Mouse (Mus musculus): ENCODE results near the gene 5031439G07Rik. TPM values are rescaled to one million over a fixed set of nuclear protein-coding genes. Genes with fewer than 3 reads are reported as not detected.

5031439G07Rik gene
- polyA plus RNA-seq, 1 experiment from 2014 or later, result 10.7 TPM

DNA sequence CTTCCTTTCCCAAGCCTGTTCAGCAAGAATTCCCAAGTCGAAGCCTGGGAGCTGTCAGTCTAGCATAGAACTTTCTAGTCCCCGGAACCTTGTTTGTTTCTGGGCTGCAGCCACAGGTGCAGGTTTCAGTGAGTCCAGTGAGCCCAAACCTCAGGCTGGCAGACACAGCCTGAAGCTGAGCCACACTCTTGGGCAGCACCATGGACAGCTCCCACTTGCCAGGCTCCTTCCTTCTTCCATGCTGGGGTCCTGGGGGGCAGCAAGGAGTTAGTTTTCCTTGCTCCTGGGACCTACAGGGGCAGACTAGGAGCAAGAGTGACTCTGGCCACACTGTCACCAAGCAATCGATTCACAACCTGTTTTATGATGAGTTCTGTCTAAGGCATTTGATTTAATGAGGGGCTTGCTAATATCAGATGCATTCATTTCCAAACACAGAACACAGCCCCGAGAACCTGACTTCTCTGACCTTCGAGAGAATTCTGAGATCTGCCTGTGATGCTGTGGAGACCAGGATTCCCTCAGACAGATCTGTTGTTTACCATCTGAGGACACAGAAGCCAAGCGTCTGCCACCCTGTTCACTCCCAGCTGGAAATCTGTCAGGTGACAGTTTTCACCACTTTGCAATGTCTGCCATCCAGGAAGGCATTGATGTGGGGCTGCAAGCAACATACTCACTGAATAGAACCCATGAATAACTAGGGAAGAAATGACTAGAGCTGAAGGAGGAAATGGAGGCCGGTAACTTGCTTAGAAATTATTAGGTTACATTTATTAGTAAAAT is 22.6 kb downstream of the 5031439G07Rik start:
- no peaks in the 10 kb centered on the region for H3K27me3 ChIP-seq
- H3K27ac ChIP-seq, result no peak overlapping the region
- no peak overlapping the region for H3K4me2 ChIP-seq (replicated peaks)
- H3K9ac ChIP-seq, result no peak overlapping the region
- 65% methylated on average over 7 of the region's 7 CpGs for WGBS
- ATAC-seq (ENCODE audit: insufficient number of reproducible peaks, insufficient read depth, low FRiP score, low TSS enrichment), result no peak
- 0 out of 2 replicates have a peak, but pooled peaks cover 1% of the 10 kb centered on the region for H3K4me1 ChIP-seq
- H3K4me3 ChIP-seq, result no peak overlapping the region
- no peaks in the 10 kb centered on the region for H3K9me3 ChIP-seq
- H3K36me3 ChIP-seq, result no peaks in the 10 kb centered on the region

GRCm38 (mm10) chr15:84964771-84965170 is 23.6 kb downstream of the 5031439G07Rik start:
- Histone ChIP-seq H3K4me2 (replicated peaks) (no peak overlapping the region), H3K9ac (no peak overlapping the region), H3K4me3 (no peak overlapping the region), H3K27ac (no peak overlapping the region), H3K36me3 (no peaks in the 10 kb centered on the region), H3K27me3 (no peaks in the 10 kb centered on the region), H3K4me1 (0 out of 2 replicates have a peak, but pooled peaks cover 4% of the 10 kb centered on the region), H3K9me3 (no peaks in the 10 kb centered on the region)
- 75% methylated on average over 5 of the region's 5 CpGs for WGBS
- no peak for ATAC-seq (ENCODE audit: insufficient number of reproducible peaks, insufficient read depth, low FRiP score, low TSS enrichment)

DNA sequence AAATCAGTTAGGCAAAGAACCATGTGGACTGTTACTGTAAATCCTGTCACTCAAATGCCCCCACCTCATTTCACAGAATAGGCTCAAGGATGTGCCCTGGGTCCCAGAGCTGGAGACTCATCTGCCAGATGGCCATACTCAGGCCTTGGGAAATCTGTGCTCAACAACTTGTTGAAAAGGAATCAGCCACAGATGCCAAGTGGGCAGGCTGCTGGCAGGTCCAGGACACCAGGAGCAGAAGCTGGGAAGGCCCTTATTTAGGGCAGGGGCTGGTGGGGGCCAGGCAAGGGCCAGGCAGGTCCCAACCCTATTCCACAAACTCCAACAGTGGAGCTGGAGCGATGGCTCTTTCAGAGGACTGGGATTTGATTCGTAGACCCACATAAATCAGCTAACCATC is 25.8 kb downstream of the 5031439G07Rik start:
- Histone ChIP-seq H3K27me3 (no peaks in the 10 kb centered on the region), H3K36me3 (no peaks in the 10 kb centered on the region), H3K9me3 (no peaks in the 10 kb centered on the region), H3K4me2 (replicated peaks) (no peak overlapping the region), H3K4me1 (peaks cover 9% of the 10 kb centered on the region; the same call in 1 of the 2 replicates), H3K27ac (no peak overlapping the region), H3K9ac (no peak overlapping the region), H3K4me3 (no peak overlapping the region)
- WGBS, result 85% methylated on average over 2 of the region's 2 CpGs
- no peak for ATAC-seq (ENCODE audit: insufficient number of reproducible peaks, insufficient read depth, low FRiP score, low TSS enrichment)

GRCm38 (mm10) chr15:84960692-84961091 is 27.7 kb downstream of the 5031439G07Rik start:
- H3K4me2 ChIP-seq (replicated peaks), result no peak overlapping the region
- ATAC-seq (ENCODE audit: insufficient number of reproducible peaks, insufficient read depth, low FRiP score, low TSS enrichment), result no peak
- H3K9me3 ChIP-seq, result no peaks in the 10 kb centered on the region
- no peaks in the 10 kb centered on the region for H3K27me3 ChIP-seq
- peaks cover 9% of the 10 kb centered on the region; the same call in 1 of the 2 replicates for H3K4me1 ChIP-seq
- WGBS, result 22% methylated on average over 8 of the region's 8 CpGs
- H3K4me3 ChIP-seq, result no peak overlapping the region
- no peak overlapping the region for H3K9ac ChIP-seq
- H3K36me3 ChIP-seq, result 0 out of 2 replicates have a peak, but pooled peaks cover 3% of the 10 kb centered on the region
- H3K27ac ChIP-seq, result no peak overlapping the region

- Histone ChIP-seq H3K4me2 (replicated peaks) (no peak overlapping the region), H3K4me1 (peaks cover 9% of the 10 kb centered on the region; the same call in 1 of the 2 replicates), H3K27me3 (no peaks in the 10 kb centered on the region), H3K9ac (no peak overlapping the region), H3K4me3 (no peak overlapping the region), H3K36me3 (peaks cover 11% of the 10 kb centered on the region), H3K27ac (no peak overlapping the region), H3K9me3 (no peaks in the 10 kb centered on the region)
- ATAC-seq (ENCODE audit: insufficient number of reproducible peaks, insufficient read depth, low FRiP score, low TSS enrichment), result no peak
- WGBS, result 75% methylated on average over 6 of the region's 6 CpGs
These were observed 28.5 kb downstream of the 5031439G07Rik start for GRCm38 (mm10) chr15:84959891-84960290.

DNA sequence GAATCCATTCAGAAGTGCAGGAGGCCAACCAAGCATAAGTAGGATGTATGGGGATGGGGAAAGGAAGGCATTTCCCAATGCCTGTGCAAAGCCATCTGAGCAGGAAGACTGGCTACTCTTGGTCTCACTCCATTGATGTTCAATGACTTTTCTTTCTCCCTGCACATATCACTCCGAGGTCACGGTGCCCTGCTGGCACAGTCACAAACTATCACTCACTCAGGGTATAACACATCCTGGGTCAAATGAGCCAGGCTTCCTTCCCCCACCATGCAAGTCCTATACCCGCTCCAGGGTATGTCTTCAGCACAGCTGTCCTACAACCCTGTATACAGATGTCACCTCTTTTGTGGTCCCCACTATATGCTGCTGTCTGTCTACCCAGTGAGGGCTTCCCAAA is 30.0 kb downstream of the 5031439G07Rik start:
- Histone ChIP-seq H3K9ac (no peak overlapping the region), H3K27me3 (no peaks in the 10 kb centered on the region), H3K27ac (no peak overlapping the region), H3K9me3 (no peaks in the 10 kb centered on the region), H3K4me1 (peaks cover 9% of the 10 kb centered on the region; the same call in 1 of the 2 replicates), H3K4me2 (replicated peaks) (no peak overlapping the region), H3K4me3 (no peak overlapping the region), H3K36me3 (peaks cover 21% of the 10 kb centered on the region)
- ATAC-seq (ENCODE audit: insufficient number of reproducible peaks, insufficient read depth, low FRiP score, low TSS enrichment), result no peak
- WGBS, result 82% methylated on average over 3 of the region's 3 CpGs

DNA sequence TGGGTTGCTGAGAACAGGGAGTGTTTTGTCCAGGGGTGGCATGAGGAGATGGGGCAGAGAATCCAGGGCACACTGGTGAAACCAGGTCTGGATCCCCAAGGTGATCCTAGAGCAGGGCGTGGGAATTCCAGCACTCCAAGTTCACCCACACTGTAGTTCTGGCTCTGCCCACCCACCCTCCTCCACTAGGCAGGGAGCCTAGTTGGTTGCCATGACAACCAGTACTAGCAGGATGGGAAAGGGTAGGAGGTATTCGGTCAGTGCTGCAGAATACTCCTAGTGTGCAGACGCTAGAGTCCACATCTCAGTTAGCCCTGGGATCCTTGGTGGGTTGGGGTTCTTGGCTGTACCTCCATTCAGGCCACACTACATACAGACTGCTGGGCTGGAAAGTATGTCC is 30.5 kb downstream of the 5031439G07Rik start:
- Histone ChIP-seq H3K4me1 (peaks cover 9% of the 10 kb centered on the region; the same call in 1 of the 2 replicates), H3K36me3 (peaks cover 25% of the 10 kb centered on the region), H3K4me2 (replicated peaks) (no peak overlapping the region), H3K27me3 (no peaks in the 10 kb centered on the region), H3K9ac (no peak overlapping the region), H3K27ac (no peak overlapping the region), H3K4me3 (no peak overlapping the region), H3K9me3 (no peaks in the 10 kb centered on the region)
- no peak for ATAC-seq (ENCODE audit: insufficient number of reproducible peaks, insufficient read depth, low FRiP score, low TSS enrichment)
- 36% methylated on average over 3 of the region's 3 CpGs for WGBS

- Histone ChIP-seq H3K27ac (no peak overlapping the region), H3K9me3 (no peaks in the 10 kb centered on the region), H3K4me2 (replicated peaks) (no peak overlapping the region), H3K27me3 (no peaks in the 10 kb centered on the region), H3K9ac (no peak overlapping the region), H3K4me3 (no peak overlapping the region), H3K36me3 (peaks cover 69% of the 10 kb centered on the region), H3K4me1 (peaks cover 5% of the 10 kb centered on the region; the same call in 1 of the 2 replicates)
- WGBS, result 89% methylated on average over 11 of the region's 11 CpGs
- no peak for ATAC-seq (ENCODE audit: insufficient number of reproducible peaks, insufficient read depth, low FRiP score, low TSS enrichment)
These were observed 35.1 kb downstream of the 5031439G07Rik start for GRCm38 (mm10) chr15:84953259-84953658.

- Histone ChIP-seq H3K4me3 (no peak overlapping the region), H3K27me3 (no peaks in the 10 kb centered on the region), H3K4me1 (no peaks in the 10 kb centered on the region), H3K4me2 (replicated peaks) (no peak overlapping the region), H3K36me3 (peaks cover 69% of the 10 kb centered on the region), H3K9me3 (no peaks in the 10 kb centered on the region), H3K27ac (no peak overlapping the region), H3K9ac (no peak overlapping the region)
- WGBS, result 91% methylated on average over 4 of the region's 4 CpGs
- ATAC-seq (ENCODE audit: insufficient number of reproducible peaks, insufficient read depth, low FRiP score, low TSS enrichment), result no peak
These were observed 38.3 kb downstream of the 5031439G07Rik start for GRCm38 (mm10) chr15:84950053-84950452.

DNA sequence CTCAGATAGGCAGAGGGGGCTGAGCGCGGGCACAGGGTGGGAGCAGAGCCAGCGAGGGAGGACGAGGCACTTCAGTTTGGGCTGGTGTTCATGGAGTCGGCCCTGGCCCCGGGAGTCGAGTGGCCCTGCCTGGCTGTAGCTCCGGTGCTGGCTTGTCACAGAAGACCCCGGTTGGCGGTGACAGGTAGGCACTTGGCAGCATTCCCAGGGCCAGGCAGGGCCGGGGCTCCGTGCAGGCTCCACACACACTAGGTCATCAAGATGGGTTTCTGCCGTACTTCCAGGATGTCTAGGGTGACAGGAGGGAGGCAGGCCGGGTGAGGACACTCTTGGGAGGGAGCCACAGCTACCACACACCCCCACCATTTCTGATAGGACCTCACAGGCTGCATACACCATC is 39.4 kb downstream of the 5031439G07Rik start:
- no peak overlapping the region for H3K4me3 ChIP-seq
- H3K4me1 ChIP-seq, result no peaks in the 10 kb centered on the region
- no peak overlapping the region for H3K27ac ChIP-seq
- H3K36me3 ChIP-seq, result peaks cover 64% of the 10 kb centered on the region
- 91% methylated on average over 14 of the region's 14 CpGs for WGBS
- H3K27me3 ChIP-seq, result no peaks in the 10 kb centered on the region
- H3K9ac ChIP-seq, result no peak overlapping the region
- H3K9me3 ChIP-seq, result no peaks in the 10 kb centered on the region
- H3K4me2 ChIP-seq (replicated peaks), result no peak overlapping the region
- no peak for ATAC-seq (ENCODE audit: insufficient number of reproducible peaks, insufficient read depth, low FRiP score, low TSS enrichment)

DNA sequence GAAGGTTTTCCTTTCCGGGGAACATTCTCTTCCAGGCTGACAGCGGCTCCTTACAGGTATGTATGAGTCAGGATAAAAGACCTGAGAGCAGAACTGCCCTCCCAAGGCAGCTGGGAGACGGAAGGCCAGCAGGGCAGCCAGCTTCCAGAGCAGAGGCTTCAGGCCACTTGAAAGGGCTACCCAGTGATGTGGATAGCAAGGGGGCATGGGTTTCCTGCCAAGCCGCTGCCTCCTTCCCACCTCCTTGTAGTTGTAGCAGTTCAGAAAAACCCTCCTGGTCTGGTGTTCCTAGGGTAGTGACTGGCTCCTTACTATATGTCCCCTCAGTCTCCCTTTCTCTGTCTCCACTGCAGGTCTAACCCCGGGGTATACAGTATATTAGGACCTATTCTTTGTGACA is 44.0 kb downstream of the 5031439G07Rik start:
- peaks cover 48% of the 10 kb centered on the region for H3K36me3 ChIP-seq

DNA sequence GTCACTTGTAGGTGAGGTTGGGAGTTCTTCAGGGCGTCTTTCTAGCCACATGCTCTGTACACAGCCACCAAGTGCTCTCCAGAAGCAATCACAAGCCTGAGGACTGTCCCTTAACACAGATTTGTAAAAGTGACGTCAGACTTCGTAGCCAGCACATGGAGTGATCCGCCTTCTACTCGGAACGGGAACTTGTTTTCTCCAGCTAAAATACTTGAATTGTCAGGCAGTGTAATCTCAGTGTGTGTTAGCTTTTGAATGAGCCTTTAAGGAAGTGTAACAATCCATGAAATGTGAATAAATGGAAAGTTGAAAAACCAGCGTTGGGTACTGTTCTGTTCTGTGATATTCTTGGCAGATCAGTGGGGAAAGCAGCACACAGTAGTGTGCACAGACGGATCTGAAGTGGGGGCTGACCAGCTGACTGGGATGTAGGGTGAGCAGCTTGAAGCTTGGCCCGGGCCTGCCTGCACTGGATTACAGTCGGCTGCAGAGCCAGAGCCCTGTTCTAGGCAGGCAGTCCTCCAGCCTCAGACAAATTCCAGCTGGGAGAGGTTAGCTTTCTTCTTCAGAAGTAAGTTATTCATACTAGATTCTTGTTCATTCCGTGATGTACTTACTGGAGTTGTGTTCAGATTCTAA is 45.6 kb downstream of the 5031439G07Rik start:
- no peak overlapping the region for H3K4me2 ChIP-seq (replicated peaks)
- no peak overlapping the region for H3K9ac ChIP-seq
- no peaks in the 10 kb centered on the region for H3K9me3 ChIP-seq
- H3K27me3 ChIP-seq, result no peaks in the 10 kb centered on the region
- H3K4me1 ChIP-seq, result no peaks in the 10 kb centered on the region
- H3K36me3 ChIP-seq, result peaks cover 48% of the 10 kb centered on the region
- WGBS, result 75% methylated on average over 11 of the region's 11 CpGs
- no peak overlapping the region for H3K27ac ChIP-seq
- H3K4me3 ChIP-seq, result no peak overlapping the region
- no peak for ATAC-seq (ENCODE audit: insufficient number of reproducible peaks, insufficient read depth, low FRiP score, low TSS enrichment)

More for the DNA sequence above, 44.0 kb downstream of the 5031439G07Rik start:
- Histone ChIP-seq H3K4me2 (replicated peaks) (no peak overlapping the region), H3K9me3 (no peaks in the 10 kb centered on the region), H3K4me1 (no peaks in the 10 kb centered on the region), H3K27ac (no peak overlapping the region), H3K9ac (no peak overlapping the region), H3K4me3 (no peak overlapping the region), H3K27me3 (no peaks in the 10 kb centered on the region)
- WGBS, result 81% methylated on average over 5 of the region's 5 CpGs
- ATAC-seq (ENCODE audit: insufficient number of reproducible peaks, insufficient read depth, low FRiP score, low TSS enrichment), result no peak

All from embryonic facial prominence, embryonic 12.5 days (tissue).